Mouse (Mus musculus): ENCODE measurements at regions not wholly inside any gene's neighbourhood (a gene's known extent, or its start where the extent isn't known, plus 50 kb on each side); places are given as distances from the start of the nearest gene placed in this dataset.

DNA sequence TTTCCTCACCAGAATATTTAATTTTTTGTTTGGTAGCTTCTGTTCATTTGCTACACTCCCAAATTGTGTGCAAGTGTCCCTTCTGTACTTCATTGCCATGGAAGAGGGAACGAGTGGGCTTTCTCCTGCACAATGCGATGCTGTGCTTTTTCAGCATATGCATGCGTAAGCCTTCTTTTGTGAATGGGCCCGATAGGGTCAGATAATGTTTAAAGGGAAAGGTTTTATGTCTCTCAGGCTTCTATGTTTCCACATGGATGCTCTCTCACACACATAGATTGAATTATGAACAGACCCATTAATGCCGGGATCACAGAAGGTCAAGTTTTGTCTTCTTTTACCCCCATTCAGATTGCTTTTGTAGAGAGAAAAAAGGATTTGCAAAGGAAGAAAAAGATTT is 158.5 kb upstream of the Dnajc24 start:
- H3K4me2 ChIP-seq, result no peak overlapping the region
- no peak overlapping the region for H3K9ac ChIP-seq (ENCODE audit: low read depth, low read length)
- H3K9me3 ChIP-seq (replicated peaks; ENCODE audit: control insufficient read depth, low read length), result no peaks in the 10 kb centered on the region
- 84% methylated on average over 5 of the region's 5 CpGs for WGBS (ENCODE audit: insufficient replicate concordance)
- H3K27ac ChIP-seq (ENCODE audit: low read depth, low read length), result no peak overlapping the region
- no peaks in the 10 kb centered on the region for H3K27me3 ChIP-seq (ENCODE audit: control insufficient read depth, insufficient read depth, low read length)
- H3K4me1 ChIP-seq (ENCODE audit: control insufficient read depth, insufficient read depth, low read length), result no peaks in the 10 kb centered on the region
- H3K4me3 ChIP-seq (ENCODE audit: low read depth, low read length), result no peak overlapping the region
- ATAC-seq (replicated peaks; ENCODE audit: insufficient number of reproducible peaks, low FRiP score, low TSS enrichment), result no peak
- H3K36me3 ChIP-seq (ENCODE audit: control insufficient read depth, insufficient read depth, low read length), result no peaks in the 10 kb centered on the region

DNA sequence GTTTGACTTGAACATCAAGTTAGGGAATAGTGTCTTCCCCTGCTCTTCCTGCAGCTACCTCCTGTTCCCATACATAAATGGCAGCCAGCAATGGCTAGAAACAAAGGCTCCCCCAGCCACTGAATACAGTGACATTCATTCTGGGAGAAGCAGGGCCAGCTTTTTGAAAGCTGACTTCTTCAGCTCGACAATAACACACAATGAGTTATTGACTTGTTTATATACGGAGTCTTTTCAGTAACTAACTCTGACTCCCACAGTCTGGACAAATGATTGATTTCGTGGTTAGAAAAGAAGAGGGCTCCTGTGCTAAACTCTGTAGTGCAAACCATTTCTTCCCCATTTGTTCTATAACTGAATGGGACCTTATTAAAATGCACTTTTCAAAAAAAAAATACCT is 146.4 kb upstream of the Dnajc24 start:
- no peak overlapping the region for H3K27ac ChIP-seq (ENCODE audit: low read depth, low read length)
- no peaks in the 10 kb centered on the region for H3K36me3 ChIP-seq (ENCODE audit: control insufficient read depth, insufficient read depth, low read length)
- no peaks in the 10 kb centered on the region for H3K9me3 ChIP-seq (replicated peaks; ENCODE audit: control insufficient read depth, low read length)
- no peak overlapping the region for H3K4me3 ChIP-seq (ENCODE audit: low read depth, low read length)
- no peaks in the 10 kb centered on the region for H3K27me3 ChIP-seq (ENCODE audit: control insufficient read depth, insufficient read depth, low read length)
- no peak for ATAC-seq (replicated peaks; ENCODE audit: insufficient number of reproducible peaks, low FRiP score, low TSS enrichment)
- no peak overlapping the region for H3K9ac ChIP-seq (ENCODE audit: low read depth, low read length)
- no peak overlapping the region for H3K4me2 ChIP-seq
- H3K4me1 ChIP-seq (ENCODE audit: control insufficient read depth, insufficient read depth, low read length), result no peaks in the 10 kb centered on the region
- 68% methylated on average over 3 of the region's 3 CpGs for WGBS (ENCODE audit: insufficient replicate concordance)

DNA sequence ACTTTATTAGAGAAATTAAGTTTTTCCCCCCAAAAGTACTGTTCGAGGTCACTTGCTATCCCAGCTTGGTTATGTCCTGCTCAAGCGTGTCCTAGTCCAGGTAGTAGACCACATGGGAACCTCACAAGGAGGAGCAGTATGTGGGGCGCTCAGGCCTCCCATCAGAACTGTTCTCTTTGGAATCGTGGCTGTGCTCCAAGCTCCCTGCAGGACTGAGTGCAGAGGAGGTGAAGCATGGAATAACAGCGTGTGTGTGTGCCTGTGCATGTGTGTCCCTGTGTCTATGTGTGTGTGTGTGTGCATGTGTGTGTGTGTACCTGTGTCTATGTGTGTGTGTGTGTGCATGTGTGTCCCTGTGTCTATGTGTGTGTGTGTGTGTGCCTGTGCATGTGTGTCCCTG is 137.6 kb upstream of the Dnajc24 start:
- no peak for ATAC-seq (replicated peaks; ENCODE audit: insufficient number of reproducible peaks, low FRiP score, low TSS enrichment)
- no peak overlapping the region for H3K4me3 ChIP-seq (ENCODE audit: low read depth, low read length)
- no peaks in the 10 kb centered on the region for H3K4me1 ChIP-seq (ENCODE audit: control insufficient read depth, insufficient read depth, low read length)
- no peak overlapping the region for H3K27ac ChIP-seq (ENCODE audit: low read depth, low read length)
- no peaks in the 10 kb centered on the region for H3K36me3 ChIP-seq (ENCODE audit: control insufficient read depth, insufficient read depth, low read length)
- H3K4me2 ChIP-seq, result no peak overlapping the region
- no peaks in the 10 kb centered on the region for H3K9me3 ChIP-seq (replicated peaks; ENCODE audit: control insufficient read depth, low read length)
- H3K27me3 ChIP-seq (ENCODE audit: control insufficient read depth, insufficient read depth, low read length), result no peaks in the 10 kb centered on the region
- WGBS (ENCODE audit: insufficient replicate concordance), result 81% methylated on average over 5 of the region's 5 CpGs
- H3K9ac ChIP-seq (ENCODE audit: low read depth, low read length), result no peak overlapping the region

DNA sequence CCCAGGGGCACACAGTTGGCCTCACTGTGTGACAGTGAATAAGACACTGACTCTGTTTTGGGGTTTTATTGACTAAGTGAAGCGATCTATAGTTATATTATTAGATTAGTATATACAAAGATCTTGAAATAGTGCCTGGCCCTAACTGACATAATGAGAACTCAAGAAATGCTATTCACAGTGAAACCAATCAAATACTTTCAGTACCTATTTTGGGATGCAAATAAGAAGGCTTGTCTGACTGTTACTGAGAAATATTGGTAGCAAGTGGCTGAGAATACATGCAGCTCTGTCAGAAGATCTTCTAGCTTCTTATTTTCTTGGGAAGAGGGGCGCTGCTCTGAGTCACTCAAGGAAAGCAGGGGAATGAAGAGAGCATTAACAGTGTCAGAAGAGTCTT is 97.7 kb upstream of the Dnajc24 start:
- Histone ChIP-seq H3K9ac (ENCODE audit: low read depth, low read length) (no peak overlapping the region), H3K27me3 (ENCODE audit: control insufficient read depth, insufficient read depth, low read length) (no peaks in the 10 kb centered on the region), H3K27ac (ENCODE audit: low read depth, low read length) (no peak overlapping the region), H3K4me2 (no peak overlapping the region), H3K9me3 (replicated peaks; ENCODE audit: control insufficient read depth, low read length) (no peaks in the 10 kb centered on the region), H3K4me1 (ENCODE audit: control insufficient read depth, insufficient read depth, low read length) (no peaks in the 10 kb centered on the region), H3K4me3 (ENCODE audit: low read depth, low read length) (no peak overlapping the region), H3K36me3 (ENCODE audit: control insufficient read depth, insufficient read depth, low read length) (no peaks in the 10 kb centered on the region)
- no peak for ATAC-seq (replicated peaks; ENCODE audit: insufficient number of reproducible peaks, low FRiP score, low TSS enrichment)
- WGBS (ENCODE audit: insufficient replicate concordance), result 73% methylated on average over 2 of the region's 2 CpGs

DNA sequence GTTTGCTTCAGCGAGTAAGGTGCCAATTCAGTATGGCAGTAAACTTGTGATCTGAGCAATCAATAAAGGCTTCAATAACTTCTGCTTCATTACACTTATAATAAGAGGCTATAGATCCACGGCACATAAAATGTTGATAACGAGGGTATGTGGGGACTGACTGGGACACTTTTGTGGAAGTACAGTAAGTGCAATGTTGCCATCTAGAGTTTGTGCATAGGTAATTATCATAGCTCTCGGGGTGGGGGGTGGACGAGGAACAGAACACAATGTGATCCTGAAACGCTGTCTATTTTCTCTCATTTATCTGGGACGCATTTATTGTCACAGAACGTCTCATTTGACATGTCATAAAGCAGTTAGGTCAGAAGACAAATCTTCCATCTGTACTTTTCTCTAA is 82.8 kb upstream of the Dnajc24 start:
- WGBS (ENCODE audit: insufficient replicate concordance), result 63% methylated on average over 8 of the region's 8 CpGs
- Histone ChIP-seq H3K36me3 (ENCODE audit: control insufficient read depth, insufficient read depth, low read length) (no peaks in the 10 kb centered on the region), H3K27ac (ENCODE audit: low read depth, low read length) (no peak overlapping the region), H3K27me3 (ENCODE audit: control insufficient read depth, insufficient read depth, low read length) (no peaks in the 10 kb centered on the region), H3K4me1 (ENCODE audit: control insufficient read depth, insufficient read depth, low read length) (no peaks in the 10 kb centered on the region), H3K9me3 (replicated peaks; ENCODE audit: control insufficient read depth, low read length) (no peaks in the 10 kb centered on the region), H3K4me2 (no peak overlapping the region), H3K4me3 (ENCODE audit: low read depth, low read length) (no peak overlapping the region), H3K9ac (ENCODE audit: low read depth, low read length) (no peak overlapping the region)
- ATAC-seq (replicated peaks; ENCODE audit: insufficient number of reproducible peaks, low FRiP score, low TSS enrichment), result no peak

DNA sequence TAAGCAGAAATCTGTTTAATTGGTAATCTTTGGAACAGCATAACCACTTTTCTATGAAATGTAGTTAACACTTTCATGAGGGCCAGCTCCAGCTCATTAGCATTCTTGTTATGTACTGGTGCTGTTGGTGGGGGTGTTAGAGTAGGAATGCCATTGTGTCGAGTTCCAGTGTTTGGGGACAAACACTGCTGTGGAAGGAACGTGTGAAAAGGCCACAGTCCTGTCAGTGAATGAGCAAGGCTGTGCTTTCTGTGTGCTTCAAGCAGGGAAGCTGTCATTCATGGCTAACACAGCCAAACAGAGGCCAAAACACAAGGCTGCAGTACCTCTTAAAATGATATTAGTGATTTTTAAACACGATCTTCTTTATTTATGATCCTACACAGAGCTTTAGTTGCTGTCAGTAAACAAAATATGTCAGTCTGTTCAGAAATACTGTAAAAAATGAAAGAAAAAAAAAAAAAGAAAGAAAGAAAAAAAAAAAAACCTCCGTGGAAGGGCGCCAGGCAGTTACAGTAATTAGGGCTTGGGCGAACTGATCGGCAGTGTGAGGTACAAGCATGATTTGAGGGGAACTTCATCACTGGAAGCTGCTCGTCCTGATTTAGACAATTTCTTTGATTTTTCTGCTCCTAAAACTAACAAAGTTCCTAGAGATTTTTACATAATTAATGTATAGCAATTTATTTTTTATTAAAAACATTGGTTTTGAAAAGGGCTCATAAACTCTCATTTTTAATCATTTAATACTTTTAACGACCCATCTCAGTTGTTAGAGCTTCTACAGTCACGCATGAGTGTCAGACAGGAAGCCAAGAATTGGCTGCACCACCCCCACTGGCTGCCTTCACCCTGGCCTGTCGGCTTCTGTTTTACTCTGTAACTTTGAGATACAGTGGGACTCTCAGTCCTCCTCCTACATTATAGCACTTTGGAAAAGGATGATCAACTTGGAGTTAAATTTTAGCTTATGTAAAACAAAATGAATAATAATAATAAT is 80.8 kb upstream of the Dnajc24 start:
- Histone ChIP-seq H3K9me3 (replicated peaks; ENCODE audit: control insufficient read depth, low read length) (no peaks in the 10 kb centered on the region), H3K27ac (ENCODE audit: low read depth, low read length) (no peak overlapping the region), H3K4me3 (ENCODE audit: low read depth, low read length) (no peak overlapping the region), H3K4me1 (ENCODE audit: control insufficient read depth, insufficient read depth, low read length) (no peaks in the 10 kb centered on the region), H3K4me2 (no peak overlapping the region), H3K27me3 (ENCODE audit: control insufficient read depth, insufficient read depth, low read length) (no peaks in the 10 kb centered on the region), H3K36me3 (ENCODE audit: control insufficient read depth, insufficient read depth, low read length) (no peaks in the 10 kb centered on the region), H3K9ac (ENCODE audit: low read depth, low read length) (no peak overlapping the region)
- no peak for ATAC-seq (replicated peaks; ENCODE audit: insufficient number of reproducible peaks, low FRiP score, low TSS enrichment)
- WGBS (ENCODE audit: insufficient replicate concordance), result 47% methylated on average over 11 of the region's 11 CpGs

DNA sequence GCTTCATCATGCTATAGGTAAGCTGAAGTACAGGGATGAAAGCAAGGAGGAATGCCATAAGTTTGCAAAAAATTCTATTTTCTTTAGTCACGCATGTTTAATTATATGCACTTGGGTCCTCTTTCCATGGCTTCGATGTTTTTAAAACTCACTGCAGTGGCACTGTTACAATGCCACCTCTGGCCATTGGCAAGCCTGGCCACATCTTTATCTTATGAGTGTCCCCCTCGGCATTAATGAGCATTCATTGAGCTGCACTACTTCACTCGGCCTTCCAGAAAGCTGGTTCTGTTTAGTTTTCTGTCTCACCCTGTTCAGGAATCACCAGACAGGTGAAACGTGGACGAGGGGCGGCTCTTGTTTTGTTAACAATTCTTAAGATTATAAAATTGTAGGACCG is 79.7 kb upstream of the Dnajc24 start:
- no peaks in the 10 kb centered on the region for H3K4me1 ChIP-seq (ENCODE audit: control insufficient read depth, insufficient read depth, low read length)
- WGBS (ENCODE audit: insufficient replicate concordance), result 67% methylated on average over 8 of the region's 8 CpGs
- no peaks in the 10 kb centered on the region for H3K27me3 ChIP-seq (ENCODE audit: control insufficient read depth, insufficient read depth, low read length)
- no peak overlapping the region for H3K27ac ChIP-seq (ENCODE audit: low read depth, low read length)
- H3K4me2 ChIP-seq, result no peak overlapping the region
- H3K9me3 ChIP-seq (replicated peaks; ENCODE audit: control insufficient read depth, low read length), result no peaks in the 10 kb centered on the region
- H3K4me3 ChIP-seq (ENCODE audit: low read depth, low read length), result no peak overlapping the region
- no peak overlapping the region for H3K9ac ChIP-seq (ENCODE audit: low read depth, low read length)
- H3K36me3 ChIP-seq (ENCODE audit: control insufficient read depth, insufficient read depth, low read length), result no peaks in the 10 kb centered on the region
- ATAC-seq (replicated peaks; ENCODE audit: insufficient number of reproducible peaks, low FRiP score, low TSS enrichment), result no peak

DNA sequence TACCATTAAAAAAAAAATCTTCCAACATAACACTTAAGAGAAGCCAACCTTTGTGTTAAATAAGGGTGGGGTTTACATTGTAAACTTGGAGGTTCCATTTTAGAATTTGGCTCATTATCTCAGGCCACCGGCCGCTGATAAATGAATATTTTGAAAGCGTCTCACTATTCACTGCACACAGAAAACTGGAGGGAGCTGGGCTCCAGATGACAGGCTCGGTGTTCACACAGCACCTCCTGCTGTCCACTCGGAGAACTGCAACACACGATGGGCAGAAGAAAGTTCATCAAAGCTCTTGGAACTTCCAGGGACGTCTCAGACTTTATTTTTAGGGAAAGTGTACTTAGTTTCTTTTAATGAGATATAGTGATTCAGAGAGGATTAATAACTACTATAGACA is 78.6 kb upstream of the Dnajc24 start:
- Histone ChIP-seq H3K4me3 (ENCODE audit: low read depth, low read length) (no peak overlapping the region), H3K4me2 (no peak overlapping the region), H3K9ac (ENCODE audit: low read depth, low read length) (no peak overlapping the region), H3K36me3 (ENCODE audit: control insufficient read depth, insufficient read depth, low read length) (no peaks in the 10 kb centered on the region), H3K4me1 (ENCODE audit: control insufficient read depth, insufficient read depth, low read length) (no peaks in the 10 kb centered on the region), H3K27ac (ENCODE audit: low read depth, low read length) (no peak overlapping the region), H3K9me3 (replicated peaks; ENCODE audit: control insufficient read depth, low read length) (no peaks in the 10 kb centered on the region), H3K27me3 (ENCODE audit: control insufficient read depth, insufficient read depth, low read length) (no peaks in the 10 kb centered on the region)
- 6% methylated on average over 7 of the region's 7 CpGs for WGBS (ENCODE audit: insufficient replicate concordance)
- ATAC-seq (replicated peaks; ENCODE audit: insufficient number of reproducible peaks, low FRiP score, low TSS enrichment), result no peak

DNA sequence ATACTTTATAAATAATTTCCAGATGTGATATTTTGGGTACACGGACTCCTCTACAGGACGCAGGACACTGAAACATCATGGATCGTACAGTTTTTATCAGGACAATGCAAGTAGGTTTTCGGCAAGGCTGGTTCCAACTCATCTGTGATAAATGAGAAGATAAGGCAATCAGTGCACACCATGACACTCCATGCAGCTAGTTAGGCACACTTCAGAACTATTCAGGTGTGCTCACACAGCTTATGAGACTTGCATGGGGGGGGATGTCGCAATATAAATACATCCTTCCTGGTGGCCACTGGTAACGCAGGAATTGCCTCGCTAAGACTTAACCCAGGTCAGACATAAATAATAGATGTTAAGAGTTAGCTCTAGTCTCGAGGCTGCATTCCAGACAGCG is 77.3 kb upstream of the Dnajc24 start:
- no peaks in the 10 kb centered on the region for H3K27me3 ChIP-seq (ENCODE audit: control insufficient read depth, insufficient read depth, low read length)
- ATAC-seq (replicated peaks; ENCODE audit: insufficient number of reproducible peaks, low FRiP score, low TSS enrichment), result no peak
- H3K4me2 ChIP-seq, result no peak overlapping the region
- no peaks in the 10 kb centered on the region for H3K4me1 ChIP-seq (ENCODE audit: control insufficient read depth, insufficient read depth, low read length)
- no peaks in the 10 kb centered on the region for H3K9me3 ChIP-seq (replicated peaks; ENCODE audit: control insufficient read depth, low read length)
- H3K4me3 ChIP-seq (ENCODE audit: low read depth, low read length), result no peak overlapping the region
- H3K36me3 ChIP-seq (ENCODE audit: control insufficient read depth, insufficient read depth, low read length), result no peaks in the 10 kb centered on the region
- 70% methylated on average over 9 of the region's 9 CpGs for WGBS (ENCODE audit: insufficient replicate concordance)
- no peak overlapping the region for H3K27ac ChIP-seq (ENCODE audit: low read depth, low read length)
- no peak overlapping the region for H3K9ac ChIP-seq (ENCODE audit: low read depth, low read length)

Measured in heart, embryonic 11.5 days (tissue).